Mouse (Mus musculus) stomach, embryonic 14.5 days (tissue): ENCODE measurements at regions not wholly inside any gene's neighbourhood (a gene's known extent, or its start where the extent isn't known, plus 50 kb on each side); places are given as distances from the start of the nearest gene placed in this dataset.
A peak's percentile ranks its signal among the peaks of the same experiment; 100 is the strongest.

Source experiments
- ATAC-seq: fragments of 200-750 bp; cut with Nextera tagmentation; 2 replicates; pipeline ENCODE4 v1.8.0; 2017; ENCODE audit warnings: low read depth, moderate TSS enrichment; ENCODE audit not compliant: insufficient number of reproducible peaks, insufficient read depth, low FRiP score
- H3K27ac ChIP-seq: fragments of 300-500 bp; sonication (generic); 2 replicates; pipeline ENCODE4 v1.5.1; 2014; ENCODE audit warnings: mild to moderate bottlenecking, low read length, moderate library complexity, mixed read lengths
- H3K27me3 ChIP-seq: fragments of 300-500 bp; sonication (generic); 2 replicates; pipeline ENCODE4 v1.6.1; 2014; ENCODE audit warnings: low read length, control low read depth, mixed read lengths; ENCODE audit not compliant: control insufficient read depth, insufficient read depth
- H3K36me3 ChIP-seq: fragments of 300-500 bp; sonication (generic); 2 replicates; pipeline ENCODE4 v1.6.1; 2014; ENCODE audit warnings: mild to moderate bottlenecking, control low read depth, low read length, moderate library complexity, mixed read lengths; ENCODE audit not compliant: control insufficient read depth, insufficient read depth
- H3K4me1 ChIP-seq: fragments of 300-500 bp; sonication (generic); 2 replicates; pipeline ENCODE4 v1.6.1; 2014; ENCODE audit warnings: low read length, control low read depth, mixed read lengths; ENCODE audit not compliant: control insufficient read depth, insufficient read depth
- H3K4me2 ChIP-seq: fragments of 300-500 bp; sonication (generic); replicated peaks from 2 replicates; pipeline ENCODE4 v1.6.1; 2014; ENCODE audit warnings: low read depth, low read length, control low read depth
- H3K4me3 ChIP-seq: fragments of 300-500 bp; sonication (generic); 2 replicates; pipeline ENCODE4 v1.5.1; 2014; ENCODE audit warnings: low read depth, low read length, control low read depth
- H3K9ac ChIP-seq: fragments of 300-500 bp; sonication (generic); replicated peaks from 2 replicates; pipeline ENCODE4 v1.6.1; 2014; ENCODE audit warnings: low read depth, mild to moderate bottlenecking, control low read depth, low read length, moderate library complexity, mixed read lengths
- H3K9me3 ChIP-seq: fragments of 300-500 bp; sonication (generic); 2 replicates; pipeline ENCODE4 v1.6.1; 2016; ENCODE audit warnings: low read depth, low read length, control low read depth; ENCODE audit not compliant: control insufficient read depth
- WGBS: fragments of 180-500 bp; shearing (Covaris S2); extraction: QIAGEN DNeasy Blood & Tissue Kit; methylation state at CpG from one replicate; pipeline ENCODE4 v1.1.7; 2014; 5-methylcytosine and 5-hydroxymethylcytosine counted together

GRCm38 (mm10) chr8:126839712-126840355 lies 105.8 kb downstream of the Tomm20 start:
- Histone ChIP-seq H3K9me3 (no peaks in the 10 kb centered on the region), H3K9ac (no peak overlapping the region)

GRCm38 (mm10) chr8:126839039-126839711 lies 106.5 kb downstream of the Tomm20 start:
- ATAC-seq, result peak; percentile 57; the same call in 1 of the 2 replicates
- no peaks in the 10 kb centered on the region for H3K9me3 ChIP-seq
- H3K4me1 ChIP-seq, result peaks cover 30% of the 10 kb centered on the region; the same call in 1 of the 2 replicates
- H3K4me3 ChIP-seq, result no peak overlapping the region
- H3K4me2 ChIP-seq, result peak overlapping the region; percentile 17; the same call in 1 of the 2 replicates
- no peaks in the 10 kb centered on the region for H3K36me3 ChIP-seq
- 1% methylated on average over 8 of the region's 8 CpGs for WGBS
- H3K27me3 ChIP-seq, result no peaks in the 10 kb centered on the region
- H3K27ac ChIP-seq, result peak overlapping the region; percentile 72
- no peak overlapping the region for H3K9ac ChIP-seq

More at GRCm38 (mm10) chr8:126839712-126840355, 105.8 kb downstream of the Tomm20 start:
- Histone ChIP-seq H3K4me2 (peak overlapping the region; percentile 17; the same call in 1 of the 2 replicates), H3K4me1 (peaks cover 26% of the 10 kb centered on the region; the same call in 1 of the 2 replicates), H3K27me3 (no peaks in the 10 kb centered on the region), H3K36me3 (no peaks in the 10 kb centered on the region), H3K27ac (peak overlapping the region; percentile 72), H3K4me3 (no peak overlapping the region)
- WGBS, result 16% methylated on average over 5 of the region's 5 CpGs
- ATAC-seq, result peak; percentile 87

GRCm38 (mm10) chr8:126838228-126838627 lies 107.4 kb downstream of the Tomm20 start:
- no peak overlapping the region for H3K9ac ChIP-seq
- 65% methylated on average over 7 of the region's 7 CpGs for WGBS

DNA sequence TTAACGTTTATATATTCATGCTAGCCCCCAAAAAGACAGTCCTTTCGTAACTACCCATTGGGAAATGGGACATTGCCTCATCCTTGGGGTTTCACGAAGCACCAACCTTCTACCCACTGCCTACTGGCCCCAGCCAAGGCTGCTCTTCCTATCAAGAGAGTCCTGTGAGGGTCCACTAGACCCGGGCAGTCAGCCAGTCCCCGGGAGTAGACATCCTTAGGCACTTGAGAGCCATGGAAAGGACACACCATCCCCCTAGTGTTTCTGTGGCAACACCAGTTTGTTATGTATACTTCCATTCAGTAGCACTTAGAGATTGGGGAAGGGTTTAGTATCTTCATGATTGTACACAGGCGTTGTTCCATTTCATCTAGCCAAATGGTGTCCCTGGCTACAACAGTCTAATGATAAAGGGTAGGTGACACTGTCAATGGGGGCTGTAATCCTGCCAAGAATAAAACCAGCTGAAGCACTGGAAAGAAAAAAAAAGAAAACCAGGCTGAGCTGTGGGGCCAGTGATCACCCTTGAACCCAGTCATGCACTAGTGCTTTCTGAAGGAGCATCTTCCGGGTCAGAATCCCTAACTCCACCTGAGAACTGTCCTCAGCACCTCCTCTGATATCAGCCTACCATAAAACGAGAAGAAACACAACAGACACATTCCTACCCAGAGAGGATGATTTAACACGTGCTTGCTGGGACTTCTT lies 108.2 kb downstream of the Tomm20 start:
- no peak overlapping the region for H3K27ac ChIP-seq

More at GRCm38 (mm10) chr8:126838228-126838627, 107.4 kb downstream of the Tomm20 start:
- no peak for ATAC-seq
- no peak overlapping the region for H3K4me3 ChIP-seq
- H3K27me3 ChIP-seq, result no peaks in the 10 kb centered on the region
- H3K27ac ChIP-seq, result peak overlapping the region; percentile 72; the same call in 1 of the 2 replicates
- no peak overlapping the region for H3K4me2 ChIP-seq
- no peaks in the 10 kb centered on the region for H3K9me3 ChIP-seq
- peaks cover 39% of the 10 kb centered on the region for H3K4me1 ChIP-seq
- H3K36me3 ChIP-seq, result no peaks in the 10 kb centered on the region

DNA sequence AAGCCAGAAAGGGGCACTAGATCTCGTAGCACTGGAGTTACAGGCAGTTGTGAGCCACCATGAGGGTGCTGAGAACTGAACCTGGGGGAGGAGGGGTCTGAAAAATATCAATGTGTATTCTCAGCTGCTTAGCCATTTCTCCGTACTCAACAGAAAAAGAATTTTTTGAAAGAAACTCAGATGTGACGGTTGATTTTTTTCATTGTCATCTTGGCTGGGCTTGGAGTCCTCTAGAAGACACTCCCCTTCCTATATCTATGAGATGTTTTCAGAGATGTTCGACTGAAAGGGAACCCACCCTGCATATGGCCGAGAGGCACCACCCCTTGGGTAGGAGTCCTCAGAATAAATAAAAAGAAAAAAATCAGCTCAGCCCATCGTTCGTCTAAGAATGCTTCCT lies 110.1 kb downstream of the Tomm20 start:
- no peak overlapping the region for H3K9ac ChIP-seq
- H3K4me1 ChIP-seq, result peaks cover 59% of the 10 kb centered on the region
- no peaks in the 10 kb centered on the region for H3K27me3 ChIP-seq
- no peak for ATAC-seq
- H3K4me3 ChIP-seq, result no peak overlapping the region
- 62% methylated on average over 7 of the region's 7 CpGs for WGBS
- H3K4me2 ChIP-seq, result no peak overlapping the region
- no peak overlapping the region for H3K27ac ChIP-seq
- H3K9me3 ChIP-seq, result no peaks in the 10 kb centered on the region
- no peaks in the 10 kb centered on the region for H3K36me3 ChIP-seq

More for the DNA sequence above, 108.2 kb downstream of the Tomm20 start:
- no peaks in the 10 kb centered on the region for H3K27me3 ChIP-seq
- 74% methylated on average over 9 of the region's 9 CpGs for WGBS
- no peaks in the 10 kb centered on the region for H3K9me3 ChIP-seq
- no peak for ATAC-seq
- H3K9ac ChIP-seq, result no peak overlapping the region
- no peak overlapping the region for H3K4me3 ChIP-seq
- peaks cover 47% of the 10 kb centered on the region for H3K4me1 ChIP-seq
- no peak overlapping the region for H3K4me2 ChIP-seq
- H3K36me3 ChIP-seq, result no peaks in the 10 kb centered on the region

GRCm38 (mm10) chr8:126833471-126834453 lies 111.9 kb downstream of the Tomm20 start:
- ATAC-seq, result no peak
- no peak overlapping the region; the same call in 1 of the 2 replicates for H3K4me2 ChIP-seq
- peaks cover 47% of the 10 kb centered on the region for H3K4me1 ChIP-seq
- H3K27ac ChIP-seq, result peak overlapping the region; percentile 84
- no peaks in the 10 kb centered on the region for H3K36me3 ChIP-seq
- 18% methylated on average over 19 of the region's 19 CpGs for WGBS
- H3K9me3 ChIP-seq, result no peaks in the 10 kb centered on the region
- no peak overlapping the region for H3K9ac ChIP-seq
- no peak overlapping the region for H3K4me3 ChIP-seq
- no peaks in the 10 kb centered on the region for H3K27me3 ChIP-seq

DNA sequence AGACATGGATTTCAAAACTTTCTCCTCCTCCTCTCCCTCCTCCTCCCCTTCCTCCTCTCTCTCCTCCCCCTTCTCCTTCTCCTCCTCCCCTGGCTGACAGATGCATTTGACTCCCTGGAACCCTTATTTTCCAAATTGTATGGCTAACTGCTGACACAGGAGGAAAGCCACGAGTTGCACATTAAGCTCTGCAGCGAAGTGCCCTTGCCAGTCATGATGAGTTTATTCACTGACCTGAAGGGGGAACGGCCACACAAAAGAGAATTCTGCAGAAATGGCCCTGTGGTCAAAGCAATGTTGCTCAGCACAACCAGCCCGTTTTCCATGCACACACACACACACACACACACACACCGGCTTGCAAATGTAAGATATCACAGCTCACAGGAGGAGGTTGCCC lies 112.6 kb downstream of the Tomm20 start:
- Histone ChIP-seq H3K4me2 (no peak overlapping the region; the same call in 1 of the 2 replicates), H3K36me3 (no peaks in the 10 kb centered on the region), H3K9me3 (no peaks in the 10 kb centered on the region), H3K9ac (no peak overlapping the region), H3K27me3 (no peaks in the 10 kb centered on the region), H3K4me3 (no peak overlapping the region), H3K4me1 (peaks cover 47% of the 10 kb centered on the region), H3K27ac (peak overlapping the region; percentile 84)
- 13% methylated on average over 5 of the region's 5 CpGs for WGBS
- no peak for ATAC-seq
